Mouse (Mus musculus) embryonic facial prominence, embryonic 14.5 days (tissue): ENCODE results near the gene Col28a1. TPM values are rescaled to one million over a fixed set of nuclear protein-coding genes. Genes with fewer than 3 reads are reported as not detected.
A peak's percentile ranks its signal among the peaks of the same experiment; 100 is the strongest.

ENCODE experiments used
- ATAC-seq: fragments of 200-750 bp; cut with Nextera tagmentation; 2 replicates; pipeline ENCODE4 v1.8.0; 2017; ENCODE audit warnings: low read depth, moderate number of reproducible peaks, moderate TSS enrichment
- DNase-seq: peaks from one replicate; pipeline ENCODE4 v3.0.0-alpha.2; 2015; ENCODE audit warnings: low spot score
- H3K27ac ChIP-seq: fragments of 300-500 bp; sonication (generic); replicated peaks from 2 replicates; pipeline ENCODE4 v1.5.1; 2014; ENCODE audit warnings: low read depth, mild to moderate bottlenecking, low read length, moderate library complexity
- H3K27me3 ChIP-seq: fragments of 300-500 bp; sonication (generic); replicated peaks from 2 replicates; pipeline ENCODE4 v1.6.1; 2014; ENCODE audit warnings: low read length; ENCODE audit not compliant: control insufficient read depth, insufficient read depth
- H3K36me3 ChIP-seq: fragments of 300-500 bp; sonication (generic); 2 replicates; pipeline ENCODE4 v1.6.1; 2014; ENCODE audit warnings: low read length, mixed read lengths; ENCODE audit not compliant: control insufficient read depth, insufficient read depth
- H3K4me1 ChIP-seq: fragments of 300-500 bp; sonication (generic); 2 replicates; pipeline ENCODE4 v1.6.1; 2014; ENCODE audit warnings: antibody characterized with exemption, low read length; ENCODE audit not compliant: control insufficient read depth, insufficient read depth
- H3K4me2 ChIP-seq: fragments of 300-500 bp; sonication (generic); 2 replicates; pipeline ENCODE4 v1.6.1; 2014; ENCODE audit warnings: low read depth, mild to moderate bottlenecking, low read length, moderate library complexity, mixed read lengths
- H3K4me3 ChIP-seq: fragments of 300-500 bp; sonication (generic); 2 replicates; pipeline ENCODE4 v1.5.1; 2014; ENCODE audit warnings: low read depth, mild to moderate bottlenecking, low read length
- H3K9ac ChIP-seq: fragments of 300-500 bp; sonication (generic); 2 replicates; pipeline ENCODE4 v1.6.1; 2014; ENCODE audit warnings: low read depth, mild to moderate bottlenecking, low read length, moderate library complexity, mixed read lengths
- H3K9me3 ChIP-seq: fragments of 300-500 bp; sonication (generic); 2 replicates; pipeline ENCODE4 v1.6.1; 2016; ENCODE audit warnings: low read length; ENCODE audit not compliant: control insufficient read depth
- WGBS: fragments of 180-500 bp; shearing (Covaris S2); extraction: QIAGEN DNeasy Blood & Tissue Kit; methylation state at CpG from one replicate; pipeline ENCODE4 v1.1.7; 2014; 5-methylcytosine and 5-hydroxymethylcytosine counted together
- polyA plus RNA-seq: library from polyadenylated mRNA; unstranded; fragments of >200 nt; fragmentation: Nextera tagmentation; extraction: Ambion mirVana; gene quantifications from 2 replicates; pipeline ENCODE4 v1.2.1, GENCODE M21; 2014

The Col28a1 gene
- polyA plus RNA-seq, 1 experiment from 2014 or later, result 1.1 TPM

- Histone ChIP-seq H3K4me3 (no peak overlapping the region), H3K4me2 (no peak overlapping the region), H3K36me3 (no peaks in the 10 kb centered on the region), H3K4me1 (no peaks in the 10 kb centered on the region), H3K9me3 (no peaks in the 10 kb centered on the region), H3K9ac (no peak overlapping the region), H3K27me3 (no peaks in the 10 kb centered on the region), H3K27ac (no peak overlapping the region)
- ATAC-seq (0 out of 2 replicates have a peak, but pooled peaks have one; percentile 22), DNase-seq (no peak)
- 49% methylated on average over 10 of the region's 10 CpGs for WGBS
Measured at GRCm38 (mm10) chr6:8152551-8153361, 39.7 kb downstream of the Col28a1 start.

- Histone ChIP-seq H3K9me3 (no peaks in the 10 kb centered on the region), H3K4me1 (no peaks in the 10 kb centered on the region), H3K9ac (no peak overlapping the region), H3K27ac (no peak overlapping the region), H3K4me2 (no peak overlapping the region), H3K36me3 (no peaks in the 10 kb centered on the region), H3K27me3 (no peaks in the 10 kb centered on the region), H3K4me3 (no peak overlapping the region)
- DNase-seq (no peak), ATAC-seq (no peak)
- WGBS, result 40% methylated on average over 2 of the region's 2 CpGs
Measured at GRCm38 (mm10) chr6:8148916-8149315, 43.5 kb downstream of the Col28a1 start.

- no peak overlapping the region for H3K4me2 ChIP-seq
- no peaks in the 10 kb centered on the region for H3K27me3 ChIP-seq
- no peaks in the 10 kb centered on the region for H3K9me3 ChIP-seq
- no peak overlapping the region for H3K4me3 ChIP-seq
- no peaks in the 10 kb centered on the region for H3K36me3 ChIP-seq
- peak; percentile 74 for DNase-seq
- H3K9ac ChIP-seq, result no peak overlapping the region
- WGBS, result 39% methylated on average over 1 of the region's 1 CpGs
- no peaks in the 10 kb centered on the region for H3K4me1 ChIP-seq
- H3K27ac ChIP-seq, result no peak overlapping the region
- no peak for ATAC-seq
Measured at GRCm38 (mm10) chr6:8141881-8142280, 50.5 kb downstream of the Col28a1 start.

- Histone ChIP-seq H3K4me1 (no peaks in the 10 kb centered on the region), H3K27me3 (no peaks in the 10 kb centered on the region), H3K27ac (no peak overlapping the region), H3K9ac (no peak overlapping the region), H3K36me3 (no peaks in the 10 kb centered on the region), H3K4me2 (no peak overlapping the region), H3K4me3 (no peak overlapping the region), H3K9me3 (no peaks in the 10 kb centered on the region)
- 69% methylated on average over 7 of the region's 7 CpGs for WGBS
- no peak for ATAC-seq
- no peak for DNase-seq
Measured at GRCm38 (mm10) chr6:8130149-8130548, 62.3 kb downstream of the Col28a1 start.

GRCm38 (mm10) chr6:8128164-8128563, 64.3 kb downstream of the Col28a1 start:
- H3K4me1 ChIP-seq, result no peaks in the 10 kb centered on the region
- no peak overlapping the region for H3K4me3 ChIP-seq
- H3K27me3 ChIP-seq, result no peaks in the 10 kb centered on the region
- no peaks in the 10 kb centered on the region for H3K9me3 ChIP-seq
- no peak overlapping the region for H3K4me2 ChIP-seq
- H3K36me3 ChIP-seq, result no peaks in the 10 kb centered on the region
- DNase-seq, result no peak
- ATAC-seq, result no peak
- WGBS, result 87% methylated on average over 1 of the region's 1 CpGs
- H3K9ac ChIP-seq, result no peak overlapping the region
- H3K27ac ChIP-seq, result no peak overlapping the region

- H3K9me3 ChIP-seq, result no peaks in the 10 kb centered on the region
- 51% methylated on average over 3 of the region's 3 CpGs for WGBS
- ATAC-seq (no peak), DNase-seq (no peak)
- H3K36me3 ChIP-seq, result no peaks in the 10 kb centered on the region
- H3K4me1 ChIP-seq, result no peaks in the 10 kb centered on the region
- H3K9ac ChIP-seq, result no peak overlapping the region
- H3K27ac ChIP-seq, result no peak overlapping the region
- no peak overlapping the region for H3K4me3 ChIP-seq
- no peak overlapping the region for H3K4me2 ChIP-seq
- H3K27me3 ChIP-seq, result no peaks in the 10 kb centered on the region
Measured at GRCm38 (mm10) chr6:8126545-8126944, 65.9 kb downstream of the Col28a1 start.

- H3K4me3 ChIP-seq, result no peak overlapping the region
- H3K4me1 ChIP-seq, result no peaks in the 10 kb centered on the region
- no peak overlapping the region for H3K27ac ChIP-seq
- H3K36me3 ChIP-seq, result no peaks in the 10 kb centered on the region
- no peak for ATAC-seq
- WGBS, result 67% methylated on average over 2 of the region's 2 CpGs
- DNase-seq, result no peak
- no peaks in the 10 kb centered on the region for H3K27me3 ChIP-seq
- no peak overlapping the region for H3K4me2 ChIP-seq
- H3K9ac ChIP-seq, result no peak overlapping the region
- no peaks in the 10 kb centered on the region for H3K9me3 ChIP-seq
Measured at GRCm38 (mm10) chr6:8119116-8119515, 73.3 kb downstream of the Col28a1 start.

GRCm38 (mm10) chr6:8118577-8118976, 73.8 kb downstream of the Col28a1 start:
- H3K9me3 ChIP-seq, result no peaks in the 10 kb centered on the region
- H3K27ac ChIP-seq, result no peak overlapping the region
- H3K9ac ChIP-seq, result no peak overlapping the region
- no peaks in the 10 kb centered on the region for H3K36me3 ChIP-seq
- H3K4me1 ChIP-seq, result no peaks in the 10 kb centered on the region
- DNase-seq (no peak), ATAC-seq (no peak)
- H3K4me3 ChIP-seq, result no peak overlapping the region
- no peaks in the 10 kb centered on the region for H3K27me3 ChIP-seq
- WGBS, result 83% methylated on average over 2 of the region's 2 CpGs
- no peak overlapping the region for H3K4me2 ChIP-seq
